Mouse (Mus musculus): Measurements from ENCODE around the gene Rhobtb1.

DNA sequence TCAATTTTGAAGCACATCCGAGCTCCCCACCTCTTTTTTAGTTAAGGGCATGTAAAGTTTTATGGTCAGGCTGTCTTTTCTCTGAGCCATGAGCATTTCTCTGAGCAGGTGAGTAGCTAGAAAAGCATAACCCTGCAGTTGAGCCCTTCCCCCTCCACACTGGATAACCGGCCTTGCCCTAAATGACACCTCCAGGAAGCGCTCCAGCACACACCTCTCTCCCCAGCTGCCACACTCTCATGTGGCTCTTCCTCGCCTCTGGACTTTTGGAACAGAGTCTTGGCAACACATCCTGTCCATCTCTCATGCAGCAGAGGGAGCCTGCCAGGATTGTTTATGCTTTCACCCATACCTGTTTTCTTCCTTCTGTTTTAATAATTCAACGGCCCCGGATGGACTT is 69.1 kb downstream of the Rhobtb1 start:
- TF ChIP-seq POLR2A (IDR thresholded peaks at IDR 0.05; ENCODE audit: extremely low read depth, insufficient read depth, low read length) (no peak), CTCF (IDR thresholded peaks at IDR 0.05; ENCODE audit: extremely low read depth, insufficient read depth, low read length) (no peak)

All from cortical plate, adult 2 months (tissue).